Mouse (Mus musculus): ENCODE measurements around the gene Zbed3. TPM values are rescaled to one million over a fixed set of nuclear protein-coding genes. Genes with fewer than 3 reads are reported as not detected.
"Not testable (repeated sequence)": the region's sequence is repeated elsewhere in the genome, so short reads cannot be mapped to it uniquely, and the experiment has no call there.

Zbed3 gene
- total RNA-seq, 2 experiments from 2014 or later, result 17.8 to 19.7 TPM

DNA sequence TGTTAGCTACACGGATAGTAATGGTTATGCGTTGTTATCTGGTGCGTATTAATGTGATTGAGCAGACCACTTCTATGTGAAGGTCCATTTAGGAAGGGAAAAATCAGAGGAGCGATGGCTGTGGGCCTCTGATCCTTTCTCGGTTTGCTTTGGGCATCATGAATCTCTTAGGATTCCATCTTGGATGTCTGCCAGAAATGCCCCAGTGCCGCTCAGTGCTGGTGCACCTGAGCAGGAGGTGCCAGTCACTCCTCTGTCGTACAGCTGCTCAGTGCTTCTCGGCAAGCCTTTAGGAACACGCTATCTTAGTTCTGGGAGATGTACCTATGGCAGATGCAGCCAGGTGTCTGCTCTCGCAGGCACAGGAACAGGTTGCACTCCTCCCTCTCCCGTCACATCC is 5.4 kb downstream of the Zbed3 start:
- intact Hi-C loops (cut with DNase I), result no loop called here
- DNase-seq, result no peak

DNA sequence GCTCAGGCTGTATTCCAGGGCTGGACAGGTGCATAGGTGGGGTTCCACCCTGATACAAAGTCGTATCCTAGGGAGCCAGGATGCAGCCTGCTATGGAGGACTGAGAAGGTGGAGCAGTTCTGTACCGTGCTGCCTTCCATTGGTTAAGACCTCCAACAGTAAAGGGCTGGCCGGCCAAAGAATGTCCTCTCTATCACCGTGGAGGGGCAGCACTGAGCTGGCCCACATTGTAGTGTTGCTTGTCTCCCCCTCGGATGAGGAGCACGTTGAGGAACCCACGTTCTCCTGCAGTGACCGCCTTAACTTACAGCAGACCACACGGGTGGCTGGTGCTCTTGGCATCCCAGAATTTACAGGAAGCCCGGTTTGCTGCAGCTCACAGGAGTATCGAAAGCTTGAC is 7.1 kb downstream of the Zbed3 start:
- intact Hi-C loops (cut with DNase I), result no loop called here
- no peak for DNase-seq

DNA sequence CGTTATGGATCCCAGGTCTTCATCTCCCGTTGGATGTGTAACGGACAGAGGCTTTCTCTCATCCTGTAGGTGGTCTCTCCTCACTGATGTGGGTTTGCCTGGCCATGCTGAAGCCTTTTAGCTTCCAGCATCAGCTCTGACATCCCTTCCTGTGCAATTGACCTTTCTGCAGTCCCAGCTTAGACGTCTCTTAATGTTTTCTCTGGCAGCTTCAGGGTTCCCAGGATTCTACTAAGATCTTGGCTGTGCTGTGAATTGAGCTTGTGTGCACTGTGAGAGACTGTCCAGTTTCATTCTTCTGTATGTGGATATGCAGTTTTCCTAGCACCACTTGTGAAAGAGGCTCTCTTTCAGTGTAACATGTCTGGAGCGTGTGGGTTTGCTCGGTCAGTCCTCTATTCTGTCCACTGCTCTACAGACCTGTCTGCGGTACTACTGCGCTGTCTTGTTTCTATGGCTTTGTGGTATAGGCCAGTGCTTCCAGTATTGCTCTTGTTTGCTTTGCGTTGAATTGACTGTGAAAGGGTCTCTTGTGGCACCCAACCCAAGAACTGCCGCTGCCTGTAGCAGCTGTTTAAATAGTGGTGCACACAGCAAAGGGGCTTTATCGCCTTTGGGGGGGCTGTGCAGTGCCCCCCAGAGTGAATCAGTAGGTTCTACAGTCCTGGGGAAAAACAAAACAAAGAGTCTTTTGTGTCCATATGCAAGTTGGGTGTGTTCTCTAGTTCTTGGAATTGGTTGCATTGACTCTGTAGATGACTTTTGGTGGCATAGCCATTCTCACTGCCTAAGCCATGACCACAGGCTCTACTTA is 8.9 kb downstream of the Zbed3 start:
- no peak for DNase-seq
- intact Hi-C loops (cut with DNase I), result no loop called here

DNA sequence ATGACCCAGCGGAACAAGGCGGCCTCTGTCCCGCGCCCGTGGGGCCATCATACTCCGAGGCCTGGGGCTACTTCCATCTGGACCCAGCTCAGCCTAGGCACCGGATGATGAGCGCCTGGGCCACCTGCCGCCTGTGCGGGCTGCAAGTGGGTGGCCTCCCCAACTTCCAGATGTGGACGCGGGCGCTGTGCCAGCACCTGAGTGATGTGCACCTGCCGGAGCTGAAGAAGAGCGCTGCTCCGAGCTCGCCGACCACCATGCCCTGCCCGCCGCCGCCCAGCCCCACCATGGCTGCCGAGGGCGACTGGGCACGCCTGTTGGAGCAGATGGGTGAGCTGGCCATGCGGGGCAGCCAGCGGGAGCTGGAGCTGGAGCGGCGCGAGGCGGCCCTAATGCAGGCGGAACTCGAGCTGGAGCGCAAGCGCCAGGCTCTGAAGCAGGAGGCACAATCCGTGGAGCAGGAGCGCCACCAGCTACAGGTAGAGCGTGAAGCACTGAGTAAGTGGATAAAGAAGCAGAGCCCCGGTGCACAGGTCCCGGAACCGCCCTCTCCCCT is 12.8 kb downstream of the Zbed3 start:
- DNase-seq, result no peak
- intact Hi-C loops (cut with DNase I), result no loop called here

DNA sequence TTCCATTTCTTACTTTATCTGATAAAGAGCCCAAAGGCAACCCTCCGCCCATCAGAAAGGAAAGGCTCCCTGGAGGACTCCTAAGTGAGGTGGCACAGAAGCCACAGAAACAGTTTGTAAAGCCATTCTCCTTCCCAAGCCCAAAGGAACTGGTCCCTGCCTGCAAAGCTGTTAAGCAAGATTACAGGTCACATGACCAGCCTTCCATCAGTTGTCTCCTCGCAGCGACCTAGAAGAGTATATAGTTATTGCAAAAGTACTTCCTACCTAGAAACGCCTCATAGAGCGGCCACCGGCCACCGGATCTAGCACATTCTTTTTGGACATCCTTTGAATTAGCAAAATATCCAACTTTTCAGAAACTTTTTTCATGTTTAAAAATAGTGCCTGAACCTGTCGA is 20.1 kb downstream of the Zbed3 start:
- no peak for DNase-seq
- intact Hi-C loops (cut with DNase I), result no loop called here

DNA sequence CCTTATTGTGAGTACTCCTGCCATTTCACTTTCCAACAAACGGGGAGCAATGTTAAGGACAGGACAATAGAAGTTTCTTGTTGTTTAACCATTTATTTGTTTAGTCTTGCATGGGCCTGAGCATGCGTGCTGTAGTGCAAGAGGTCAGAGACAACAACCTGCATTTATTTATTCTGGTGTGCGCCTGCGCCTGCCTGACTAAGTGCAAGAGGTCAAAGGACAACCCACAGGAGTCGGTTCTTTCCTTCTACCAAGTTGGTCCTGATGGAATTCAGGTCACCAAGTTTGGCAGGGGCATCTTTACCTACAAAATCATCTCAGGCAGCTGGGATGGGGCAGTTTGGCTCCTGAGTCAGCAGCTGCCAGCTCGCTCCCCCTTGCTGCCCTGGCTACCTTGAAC is 22.5 kb downstream of the Zbed3 start:
- DNase-seq, result no peak
- intact Hi-C loops (cut with DNase I), result loop anchor here (2.0 kb wide), 2 partner anchors 21 to 329 kb away; no protein-coding TSS in a partner anchor

DNA sequence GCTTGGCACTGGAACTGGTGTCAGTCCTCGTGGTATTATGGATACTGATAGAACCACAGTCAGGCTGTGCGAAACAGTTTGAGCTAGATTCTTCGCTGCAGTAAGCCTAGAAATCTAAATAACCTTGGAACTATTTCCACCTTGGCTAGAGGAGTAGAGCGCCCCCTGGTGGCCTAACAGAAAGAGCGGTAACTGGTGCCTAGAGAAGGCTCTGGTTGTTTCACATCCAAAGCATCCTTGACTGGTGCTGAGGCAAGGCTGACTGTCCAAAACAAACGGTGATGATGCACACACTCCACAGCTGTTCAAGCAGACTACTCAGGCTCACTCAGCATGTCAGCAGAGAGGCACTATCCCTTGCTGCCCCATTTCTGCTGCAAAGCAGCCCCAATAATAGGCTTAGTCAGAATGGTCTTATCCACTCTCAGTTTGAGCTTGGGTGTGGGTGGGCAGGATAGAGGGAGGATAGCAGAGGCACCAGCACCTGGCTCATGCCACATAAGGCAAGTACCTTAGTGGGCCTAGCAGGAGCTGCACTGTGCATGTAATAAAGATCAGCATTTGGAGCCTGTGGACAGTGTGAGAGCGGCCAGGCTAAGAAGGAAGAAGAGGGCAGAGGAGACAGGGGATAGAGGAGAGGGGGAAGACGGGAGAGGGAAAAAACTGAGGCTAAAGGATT is 23.7 kb downstream of the Zbed3 start:
- intact Hi-C loops (cut with DNase I), result loop anchor here (2.0 kb wide), 2 partner anchors 22 to 330 kb away; no protein-coding TSS in a partner anchor
- DNase-seq, result peak; percentile 73 to 82

DNA sequence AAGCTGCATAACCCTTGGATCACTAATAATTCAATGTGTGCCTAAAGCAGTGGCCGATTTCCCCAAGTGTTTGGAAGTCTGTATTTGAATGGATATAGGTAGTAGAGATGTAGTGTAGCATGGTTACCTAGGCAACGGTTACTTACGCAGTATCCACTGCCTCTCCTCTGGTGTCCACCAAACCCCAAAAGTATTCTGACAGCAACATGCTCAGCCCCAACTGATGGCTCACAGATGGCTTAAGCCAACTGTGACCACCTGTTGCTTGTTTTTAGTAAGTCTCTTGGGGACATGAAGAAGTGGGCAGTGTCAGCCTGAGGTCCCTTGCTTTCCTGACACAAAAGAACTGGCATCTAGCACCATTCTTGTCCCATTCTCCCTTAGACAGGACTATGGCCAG is 25.1 kb downstream of the Zbed3 start:
- DNase-seq, result no peak
- intact Hi-C loops (cut with DNase I), result no loop called here

DNA sequence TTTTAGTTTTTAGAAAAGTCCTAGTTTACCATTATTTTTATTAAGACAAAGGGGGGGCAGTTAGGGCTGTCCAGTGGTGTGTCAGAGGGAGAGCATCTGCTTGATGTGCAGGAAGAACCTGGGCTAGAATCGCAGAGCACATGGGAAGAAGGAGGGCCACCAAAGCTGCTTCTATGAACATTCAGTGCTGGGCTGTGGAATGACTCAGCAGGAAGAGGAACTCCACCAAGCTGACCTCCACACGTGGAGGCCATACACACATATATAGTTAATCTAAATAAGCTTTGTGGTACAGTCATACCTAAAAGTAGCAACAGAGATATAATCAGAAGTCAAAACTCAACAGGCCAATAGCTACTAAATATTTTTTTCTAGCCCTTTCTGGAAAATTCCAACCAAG is 34.8 kb downstream of the Zbed3 start:
- intact Hi-C loops (cut with DNase I), result no loop called here
- DNase-seq, result no peak

DNA sequence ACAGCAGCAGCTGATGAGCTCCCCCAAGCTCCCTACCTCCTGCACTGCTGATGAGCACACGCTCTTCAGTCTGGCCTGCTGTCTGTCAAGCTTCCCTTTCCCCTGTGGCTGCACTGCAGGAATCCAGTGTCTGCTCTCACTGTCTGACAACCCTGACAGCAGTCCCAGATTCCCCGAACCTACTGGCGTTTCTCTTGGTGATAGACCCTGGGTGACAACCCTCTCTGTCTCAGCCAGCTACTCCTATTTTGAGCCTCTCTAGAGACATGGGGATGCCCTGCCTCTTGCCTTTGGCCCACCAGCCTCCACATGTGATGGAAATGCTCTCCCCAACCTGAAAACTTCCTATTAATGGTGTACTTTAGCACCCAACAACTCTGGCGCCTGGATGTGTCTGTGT is 40.0 kb downstream of the Zbed3 start:
- intact Hi-C loops (cut with DNase I), result no loop called here
- DNase-seq, result peak in 1 of 2 experiments; percentile 5

DNA sequence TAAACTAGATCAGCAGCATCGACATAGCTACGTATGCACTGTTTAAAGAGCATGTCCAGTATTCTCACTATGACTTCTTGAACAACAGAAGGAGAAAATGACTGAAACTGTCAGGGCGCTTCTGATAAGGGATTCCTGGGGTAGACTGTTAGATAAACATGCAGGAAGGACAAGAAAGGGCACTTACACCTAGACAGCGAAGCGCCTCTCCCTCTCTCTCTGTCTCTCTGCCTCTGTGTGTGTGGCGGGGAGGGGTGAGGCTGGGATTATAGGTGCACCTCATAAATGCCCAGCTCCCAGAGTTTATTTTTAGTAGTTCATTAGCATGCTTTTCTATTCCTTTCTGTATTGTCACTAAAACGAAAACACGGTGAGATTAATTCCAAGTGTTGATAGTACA is 42.9 kb downstream of the Zbed3 start:
- no peak for DNase-seq
- intact Hi-C loops (cut with DNase I), result no loop called here

DNA sequence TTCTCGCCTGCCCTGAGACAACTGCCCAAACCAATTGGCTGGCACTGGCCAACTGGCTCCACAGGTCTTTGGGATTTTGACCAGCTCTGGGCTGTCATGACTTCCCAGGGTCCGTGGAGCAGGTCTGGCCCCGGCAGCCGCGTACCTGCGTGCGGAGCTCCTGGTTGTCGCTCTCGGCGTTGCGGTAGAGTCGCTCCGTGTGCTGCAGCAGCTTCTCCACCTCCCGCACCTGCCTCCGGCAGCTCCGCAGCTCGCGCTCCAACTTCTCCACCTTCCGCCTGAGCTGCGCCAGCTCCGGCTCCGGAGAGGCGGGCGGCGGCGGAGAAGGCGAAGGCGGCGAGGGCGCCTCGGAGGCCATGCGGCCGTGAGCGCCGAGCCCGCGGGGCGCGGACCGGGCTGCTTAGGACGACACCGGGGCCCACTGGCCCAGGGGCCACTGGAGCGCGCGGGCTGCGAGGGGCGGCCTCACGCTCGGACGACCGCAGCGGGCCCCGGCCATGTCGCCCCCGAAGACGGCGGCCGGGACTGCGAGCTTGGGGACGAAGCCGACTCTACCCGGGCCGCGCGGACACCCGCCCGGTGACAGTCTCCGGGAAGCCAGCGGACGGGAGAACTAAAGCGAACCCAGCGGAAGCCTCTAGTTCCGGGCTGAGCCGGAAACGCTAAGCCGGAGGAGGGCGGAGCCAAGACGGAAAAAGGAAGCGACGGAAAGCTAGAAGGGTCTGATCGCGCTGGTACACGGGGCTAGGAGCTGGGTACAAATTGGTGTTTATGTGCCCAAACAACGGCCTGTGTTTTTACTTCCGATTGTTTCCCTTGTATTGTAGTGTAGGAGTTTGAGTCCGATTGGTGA is 51.5 kb downstream of the Zbed3 start, which contains the start of gene Aggf1:
TSS of gene Aggf1 (minus strand) at position 652 of the 853 bp plus-strand sequence.
- intact Hi-C loops (cut with DNase I), result no loop called here
- DNase-seq, result peak; percentile 86 to 92

DNA sequence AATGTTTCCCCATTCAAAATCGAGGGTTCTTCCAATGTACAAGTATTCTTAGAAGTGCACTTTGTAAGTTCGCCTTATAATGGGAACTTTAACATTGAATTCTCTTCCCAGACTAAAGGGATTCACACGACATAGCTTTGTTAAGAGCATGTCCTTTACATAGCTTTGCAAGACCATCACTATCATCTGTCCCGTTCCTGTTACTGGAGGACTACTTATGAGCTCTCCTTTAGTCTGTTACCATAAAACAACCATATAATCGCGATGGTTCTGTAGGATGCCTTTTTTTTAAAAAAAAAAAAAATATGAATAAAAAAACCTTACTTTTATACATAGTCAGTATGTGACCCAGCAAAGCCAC is 52.1 kb downstream of the Zbed3 start:
- intact Hi-C loops (cut with DNase I), result no loop called here
- DNase-seq, result no peak

DNA sequence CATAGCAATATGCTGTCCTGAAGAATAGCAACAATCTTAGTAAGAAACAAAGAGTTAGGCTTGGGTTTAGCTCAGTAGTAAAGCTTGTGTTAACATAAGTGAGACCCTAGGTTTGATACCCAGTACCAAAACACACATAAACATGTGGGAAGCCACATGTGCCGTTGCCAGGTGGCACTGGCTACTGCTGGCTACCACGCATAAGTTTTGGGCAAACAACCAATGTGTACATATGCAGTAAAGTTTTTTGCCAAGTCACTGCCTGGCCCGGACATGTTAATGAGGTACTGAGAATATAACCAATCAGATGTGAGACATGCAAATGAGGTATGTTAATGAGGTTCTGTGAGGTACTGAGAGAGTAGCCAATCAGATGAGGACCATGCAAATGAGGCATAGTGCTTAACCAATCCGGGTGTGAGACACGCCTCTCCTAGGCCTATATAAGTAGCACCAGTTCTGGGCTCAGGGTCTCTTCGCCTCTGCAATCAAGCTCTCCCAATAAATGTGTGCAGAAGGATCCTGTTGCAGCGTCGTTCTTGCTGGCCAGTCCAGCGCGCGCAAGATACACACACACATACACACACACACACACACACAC is 53.4 kb downstream of the Zbed3 start:
- DNase-seq; intact Hi-C loops (cut with DNase I): not testable (repeated sequence)

DNA sequence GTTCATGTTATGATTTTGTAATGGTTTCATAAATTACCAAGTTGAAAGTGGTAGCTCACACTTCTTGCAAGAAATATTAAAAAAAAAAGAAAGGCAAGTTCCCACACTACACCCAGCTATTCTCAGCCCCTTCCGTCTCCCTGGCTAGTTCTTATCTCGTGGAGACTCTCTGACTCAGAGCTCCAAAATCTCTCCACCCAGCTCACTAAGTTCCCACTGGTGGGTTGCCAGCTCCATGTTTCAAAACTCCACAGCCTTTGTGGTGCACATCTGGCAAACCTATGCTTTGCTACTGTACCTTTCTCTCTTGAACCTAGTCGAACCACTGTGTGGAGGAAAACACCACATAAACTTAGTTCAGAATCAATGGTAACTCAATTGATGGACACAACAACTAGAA is 55.3 kb downstream of the Zbed3 start:
- peak; percentile 42 to 45 for DNase-seq
- intact Hi-C loops (cut with DNase I), result no loop called here

DNA sequence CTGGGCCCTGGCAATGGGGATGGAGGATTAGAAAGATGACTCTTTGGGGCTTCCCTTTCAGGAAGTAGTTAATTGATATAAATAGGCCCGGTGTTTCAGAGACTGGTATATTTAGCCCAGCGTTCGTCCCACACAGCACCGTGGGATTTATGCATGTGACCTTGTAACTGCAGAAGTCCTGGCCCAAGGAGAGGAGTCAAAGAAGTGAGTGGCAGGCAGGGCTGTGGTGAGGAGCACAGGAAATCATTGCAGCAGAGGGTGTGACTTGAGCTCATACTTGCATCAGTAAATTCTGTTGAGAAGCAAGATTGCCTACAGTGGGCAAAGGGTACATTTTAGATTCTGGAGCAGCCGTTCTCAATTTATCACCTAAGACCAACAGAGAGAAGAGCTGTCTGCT is 59.0 kb downstream of the Zbed3 start:
- intact Hi-C loops (cut with DNase I), result no loop called here
- no peak for DNase-seq

All from heart, postnatal 14 days (tissue).